Mouse (Mus musculus): ENCODE data around the gene Atrip. TPM values are rescaled to one million over a fixed set of nuclear protein-coding genes. Genes with fewer than 3 reads are reported as not detected.

Gene Atrip
- total and polyA plus RNA-seq, 2 experiments from 2014 or later, result 32.2 to 52.3 TPM

DNA sequence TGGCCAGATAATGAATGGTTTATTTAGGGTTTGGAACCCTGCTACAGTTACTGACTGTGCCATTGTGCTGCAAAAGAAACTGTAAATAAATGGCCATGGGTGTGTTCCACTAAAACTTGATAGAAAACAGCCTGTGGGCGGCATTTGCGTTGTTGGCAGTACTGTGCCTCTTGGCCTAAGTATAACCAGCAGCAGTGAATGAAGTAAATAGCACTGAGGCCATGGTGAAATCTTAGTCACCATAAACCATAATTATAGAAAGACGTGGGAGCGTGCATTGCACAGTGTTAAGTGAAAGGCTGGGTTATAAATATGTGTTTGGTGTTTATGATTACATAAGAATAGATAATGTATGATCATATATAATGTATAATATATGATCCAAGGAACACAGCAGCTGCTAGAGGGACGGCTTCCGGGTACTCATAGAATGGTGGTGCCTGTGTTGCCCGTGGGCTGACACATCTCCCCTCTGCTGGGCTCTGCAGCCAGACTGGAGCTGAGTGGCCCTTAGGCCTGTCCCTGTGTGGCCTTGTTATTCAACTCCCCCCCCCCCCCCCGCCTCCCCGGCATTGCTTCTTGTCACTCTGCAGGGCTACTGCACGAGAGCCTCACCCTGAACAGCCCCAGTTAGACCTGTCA is 64.8 kb downstream of the Atrip start:
- no peaks in the 10 kb centered on the region for H3K27me3 ChIP-seq (ENCODE audit: insufficient read depth, low read length)
- TF ChIP-seq CTCF (IDR thresholded peaks at IDR 0.05; ENCODE audit: low read depth), result no peak
- H3K4me1 ChIP-seq (ENCODE audit: insufficient read depth, low read length), result no peaks in the 10 kb centered on the region
- H3K36me3 ChIP-seq (ENCODE audit: insufficient read depth, low read length), result peaks cover 6% of the 10 kb centered on the region
- ATAC-seq, result no peak; the same call in 1 of the 2 replicates
- no peak for DNase-seq (ENCODE audit: low spot score)
- H3K9me3 ChIP-seq (ENCODE audit: low read length), result no peaks in the 10 kb centered on the region
- H3K4me3 ChIP-seq (ENCODE audit: low read length), result no peak overlapping the region
- H3K4me2 ChIP-seq (ENCODE audit: low read depth, low read length), result no peak overlapping the region
- 79% methylated on average over 7 of the region's 10 CpGs for WGBS
- no peak overlapping the region for H3K9ac ChIP-seq (replicated peaks; ENCODE audit: low read length)
- no peak overlapping the region for H3K27ac ChIP-seq

- Histone ChIP-seq H3K4me2 (ENCODE audit: low read depth, low read length) (no peak overlapping the region), H3K36me3 (ENCODE audit: insufficient read depth, low read length) (peaks cover 6% of the 10 kb centered on the region), H3K4me3 (ENCODE audit: low read length) (no peak overlapping the region), H3K4me1 (ENCODE audit: insufficient read depth, low read length) (no peaks in the 10 kb centered on the region), H3K27ac (no peak overlapping the region), H3K9me3 (ENCODE audit: low read length) (no peaks in the 10 kb centered on the region), H3K27me3 (ENCODE audit: insufficient read depth, low read length) (no peaks in the 10 kb centered on the region), H3K9ac (replicated peaks; ENCODE audit: low read length) (no peak overlapping the region)
- no peak for TF ChIP-seq CTCF (IDR thresholded peaks at IDR 0.05; ENCODE audit: low read depth)
- no peak for DNase-seq (ENCODE audit: low spot score)
- 77% methylated on average over 9 of the region's 9 CpGs for WGBS
- ATAC-seq, result no peak
These were observed 65.8 kb downstream of the Atrip start for GRCm38 (mm10) chr9:109008081-109008480.

Other genes starting within 250 kb of the Atrip start
- gene Celsr3, start 247.8 kb downstream of the Atrip start, total RNA-seq (2014; rRNA removed), result 49.2 and 86.4 TPM in 2 replicates
- 5.8 and 7.8 TPM in 2 replicates for gene Celsr3, start 247.8 kb downstream of the Atrip start, polyA plus RNA-seq (2015; fragmentation: Nextera tagmentation; extraction: Ambion mirVana)
- 30.3 and 31.8 TPM in 2 replicates for gene Slc26a6, start 220.8 kb downstream of the Atrip start, total RNA-seq (2014; rRNA removed)
- 20.0 and 21.3 TPM in 2 replicates for gene Slc26a6, start 220.8 kb downstream of the Atrip start, polyA plus RNA-seq (2015; fragmentation: Nextera tagmentation; extraction: Ambion mirVana)
- 0.16 TPM in 1 of 2 replicates, not detected in the other for gene Tmem89, start 159.5 kb downstream of the Atrip start, total RNA-seq (2014; rRNA removed)
- gene Tmem89, start 159.5 kb downstream of the Atrip start, polyA plus RNA-seq (2015; fragmentation: Nextera tagmentation; extraction: Ambion mirVana), result 0.30 and 0.37 TPM in 2 replicates
- gene Uqcrc1, start 137.5 kb downstream of the Atrip start, total RNA-seq (2014; rRNA removed), result 459 and 483 TPM in 2 replicates
- 568 and 592 TPM in 2 replicates for gene Uqcrc1, start 137.5 kb downstream of the Atrip start, polyA plus RNA-seq (2015; fragmentation: Nextera tagmentation; extraction: Ambion mirVana)
- gene Col7a1, start 120.5 kb downstream of the Atrip start, total RNA-seq (2014; rRNA removed), result 1.9 and 2.0 TPM in 2 replicates
- 0.69 and 1.8 TPM in 2 replicates for gene Col7a1, start 120.5 kb downstream of the Atrip start, polyA plus RNA-seq (2015; fragmentation: Nextera tagmentation; extraction: Ambion mirVana)
- gene Ucn2, start 88.1 kb downstream of the Atrip start, total RNA-seq (2014; rRNA removed), result 0.58 TPM in 1 of 2 replicates, not detected in the other
- gene Ucn2, start 88.1 kb downstream of the Atrip start, polyA plus RNA-seq (2015; fragmentation: Nextera tagmentation; extraction: Ambion mirVana), result not detected in 2 replicates
- 58.3 and 63.1 TPM in 2 replicates for gene Pfkfb4, start 82.3 kb downstream of the Atrip start, total RNA-seq (2014; rRNA removed)
- 18.6 and 20.5 TPM in 2 replicates for gene Pfkfb4, start 82.3 kb downstream of the Atrip start, polyA plus RNA-seq (2015; fragmentation: Nextera tagmentation; extraction: Ambion mirVana)
- gene Shisa5, start 35.6 kb downstream of the Atrip start, total RNA-seq (2014; rRNA removed), result 77.8 and 90.6 TPM in 2 replicates
- gene Shisa5, start 35.6 kb downstream of the Atrip start, polyA plus RNA-seq (2015; fragmentation: Nextera tagmentation; extraction: Ambion mirVana), result 74.5 and 77.6 TPM in 2 replicates
- 20.1 and 32.6 TPM in 2 replicates for gene Trex1, start 14.4 kb downstream of the Atrip start, total RNA-seq (2014; rRNA removed)
- 14.3 and 14.4 TPM in 2 replicates for gene Trex1, start 14.4 kb downstream of the Atrip start, polyA plus RNA-seq (2015; fragmentation: Nextera tagmentation; extraction: Ambion mirVana)
- 7.8 and 8.4 TPM in 2 replicates for gene Ccdc51, start 8.4 kb upstream of the Atrip start, total RNA-seq (2014; rRNA removed)
- gene Ccdc51, start 8.4 kb upstream of the Atrip start, polyA plus RNA-seq (2015; fragmentation: Nextera tagmentation; extraction: Ambion mirVana), result 5.1 and 6.7 TPM in 2 replicates
- gene Tma7, start 8.5 kb upstream of the Atrip start, total RNA-seq (2014; rRNA removed), result 56.2 and 73.8 TPM in 2 replicates
- gene Tma7, start 8.5 kb upstream of the Atrip start, polyA plus RNA-seq (2015; fragmentation: Nextera tagmentation; extraction: Ambion mirVana), result 764 and 779 TPM in 2 replicates
- 82.3 and 84.4 TPM in 2 replicates for gene Plxnb1, start 21.3 kb upstream of the Atrip start, total RNA-seq (2014; rRNA removed)
- 8.7 and 11.2 TPM in 2 replicates for gene Plxnb1, start 21.3 kb upstream of the Atrip start, polyA plus RNA-seq (2015; fragmentation: Nextera tagmentation; extraction: Ambion mirVana)
- not detected in 2 replicates for gene Fbxw21, start 87.9 kb upstream of the Atrip start, total RNA-seq (2014; rRNA removed)
- gene Fbxw21, start 87.9 kb upstream of the Atrip start, polyA plus RNA-seq (2015; fragmentation: Nextera tagmentation; extraction: Ambion mirVana), result not detected in 2 replicates
- not detected in 2 replicates for gene Fbxw13, start 121.9 kb upstream of the Atrip start, total RNA-seq (2014; rRNA removed)
- not detected in 2 replicates for gene Fbxw13, start 121.9 kb upstream of the Atrip start, polyA plus RNA-seq (2015; fragmentation: Nextera tagmentation; extraction: Ambion mirVana)
- not detected in 2 replicates for gene Fbxw20, start 160.6 kb upstream of the Atrip start, total RNA-seq (2014; rRNA removed)
- not detected in 2 replicates for gene Fbxw20, start 160.6 kb upstream of the Atrip start, polyA plus RNA-seq (2015; fragmentation: Nextera tagmentation; extraction: Ambion mirVana)
- gene Fbxw14, start 213.6 kb upstream of the Atrip start, total RNA-seq (2014; rRNA removed), result not detected in 2 replicates
- not detected in 2 replicates for gene Fbxw14, start 213.6 kb upstream of the Atrip start, polyA plus RNA-seq (2015; fragmentation: Nextera tagmentation; extraction: Ambion mirVana)